In the genomic region with DNA sequence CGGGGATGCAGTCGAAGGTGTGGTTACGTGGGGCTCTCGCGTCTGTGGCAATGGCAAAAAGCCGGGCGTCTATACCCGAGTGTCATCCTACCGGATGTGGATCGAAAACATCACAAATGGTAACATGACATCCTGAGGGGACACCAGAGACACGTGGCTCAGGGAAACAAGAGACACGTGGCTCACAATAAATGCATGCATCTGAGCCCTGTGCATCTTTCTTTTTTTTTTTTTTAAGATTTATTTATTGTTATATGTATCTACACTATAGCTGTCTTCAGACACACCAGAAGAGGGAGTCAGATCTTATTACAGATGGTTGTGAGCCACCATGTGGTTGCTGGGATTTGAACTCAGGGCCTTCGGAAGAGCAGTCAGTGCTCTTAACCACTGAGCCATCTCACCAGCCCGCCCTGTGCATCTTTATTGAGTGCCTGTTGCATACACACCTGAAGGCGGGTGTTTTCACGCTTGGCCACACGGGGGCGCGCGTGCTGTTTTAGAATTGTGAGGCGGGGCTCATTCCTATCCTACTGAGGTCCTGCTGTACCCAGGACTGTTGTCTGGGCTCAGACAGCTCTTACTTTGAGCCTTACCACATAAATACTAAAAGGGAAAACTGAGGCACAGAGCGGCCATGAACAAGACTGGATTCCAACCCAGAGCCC, we compare ENCODE assay signal across 8 mouse cellular contexts. TPM values are rescaled to one million over a fixed set of nuclear protein-coding genes. Genes with fewer than 3 reads are reported as not detected.
A peak's percentile ranks its signal among the peaks of the same experiment; 100 is the strongest.
DNase-seq lines count a peak whose midpoint lies in the region; ATAC-seq and TF ChIP-seq lines count a peak whose summit lies in the region.
"Not testable (repeated sequence)": the region's sequence is repeated elsewhere in the genome, so short reads cannot be mapped to it uniquely, and the experiment has no call there.

No protein-coding gene starts in this region.

- not testable (repeated sequence) for H3K4me1 ChIP-seq in forebrain, embryonic 11.5 days (replicated peaks; ENCODE audit: control insufficient read depth, insufficient read depth, low read length)
- peaks cover 12% of the 10 kb centered on the region for H3K4me1 ChIP-seq in liver, embryonic 13.5 days (replicated peaks)

- H3K9ac ChIP-seq in forebrain, embryonic 11.5 days (ENCODE audit: low read length); liver, embryonic 13.5 days: not testable (repeated sequence)

- H3K4me3 ChIP-seq in forebrain, embryonic 11.5 days (ENCODE audit: low read depth, low read length); liver, embryonic 13.5 days (replicated peaks): not testable (repeated sequence)

- not testable (repeated sequence) for H3K9me3 ChIP-seq in forebrain, embryonic 11.5 days (ENCODE audit: control insufficient read depth, low read length); liver, embryonic 13.5 days (replicated peaks)

- H3K27me3 ChIP-seq in forebrain, embryonic 11.5 days (ENCODE audit: control insufficient read depth, insufficient read depth, low read length); liver, embryonic 13.5 days: not testable (repeated sequence)

- H3K36me3 ChIP-seq in forebrain, embryonic 11.5 days (ENCODE audit: control insufficient read depth, insufficient read depth, low read length) = not testable (repeated sequence)
- H3K36me3 ChIP-seq in liver, embryonic 13.5 days = peaks cover 17% of the 10 kb centered on the region

- peak; percentile 88 for TF ChIP-seq CTCF in brain, embryonic 14.5 days (IDR thresholded peaks at IDR 0.05; ENCODE audit: borderline replicate concordance, extremely low read depth, insufficient read depth, insufficient read length)

- not testable (repeated sequence) for H3K27ac ChIP-seq in forebrain, embryonic 11.5 days (ENCODE audit: low read depth, low read length); liver, embryonic 13.5 days

- WGBS in forebrain, embryonic 11.5 days = 43% methylated on average over 22 of the region's 22 CpGs
- WGBS in liver, embryonic 13.5 days (ENCODE audit: insufficient replicate concordance) = 38% methylated on average over 22 of the region's 22 CpGs

- TF ChIP-seq POLR2A in brain, embryonic 14.5 days (IDR thresholded peaks at IDR 0.05; ENCODE audit: borderline replicate concordance, extremely low read depth, insufficient read depth, insufficient read length, poor library complexity, severe bottlenecking) = not testable (repeated sequence)

- H3K4me2 ChIP-seq in forebrain, embryonic 11.5 days (ENCODE audit: low read depth, low read length, severe bottlenecking); liver, embryonic 13.5 days: not testable (repeated sequence)

- peak; percentile 80 to 81 for DNase-seq in CD8-positive naive resting alpha-beta T cell, adult 2 months (ENCODE audit: low read depth in 2 of 2, low spot score in 2 of 2)
- peak; percentile 76 for DNase-seq in brain, embryonic 14.5 days (ENCODE audit: low read depth)
- DNase-seq in forebrain, embryonic 11.5 days (ENCODE audit: low spot score) = peak; percentile 92
- peak; percentile 70 to 87 for DNase-seq in heart, postnatal 10 days
- peak; percentile 83 to 85 for DNase-seq in kidney, postnatal 25 days
- DNase-seq in liver, embryonic 13.5 days = peak; percentile 69
- DNase-seq in neural tube, embryonic 10.5 days (ENCODE audit: extremely low spot score, low spot score) = peak; percentile 88
- peak; percentile 88 for DNase-seq in testis, postnatal 10 days (ENCODE audit: low spot score)

- intact Hi-C loops in heart, postnatal 10 days (cut with DNase I) = loop anchor here (1.0 kb wide), 2 partner anchors 33 to 66 kb away; no protein-coding TSS in a partner anchor

- peak; percentile 65 for ATAC-seq in forebrain, embryonic 11.5 days (replicated peaks; ENCODE audit: low FRiP score)
- peak; percentile 42; the same call in 1 of the 2 replicates for ATAC-seq in liver, embryonic 13.5 days (ENCODE audit: low read depth)

RNA-seq across cellular contexts. Expression of a gene that starts 1.9 kb away (rescaled TPM):
- 0.60 and 0.81 TPM in 2 replicates for polyA plus RNA-seq in brain, embryonic 14.5 days (2012; rRNA removed)
- not detected in 2 replicates for polyA plus RNA-seq in forebrain, embryonic 11.5 days (2014; fragmentation: Nextera tagmentation; extraction: Ambion mirVana)
- total RNA-seq in heart, postnatal 10 days (2021) = 10 to 100 TPM in 1 of 2 experiments, 1 to 10 TPM in 1; 3.2 to 12.0 TPM
- polyA plus RNA-seq in liver, embryonic 13.5 days (2015; fragmentation: Nextera tagmentation; extraction: Ambion mirVana) = not detected in 2 replicates

RNA-seq across cellular contexts. Expression of a gene that starts 6.5 kb away (rescaled TPM):
- polyA plus RNA-seq in brain, embryonic 14.5 days (2012; rRNA removed) = 0.28 and 0.49 TPM in 2 replicates
- not detected in 2 replicates for polyA plus RNA-seq in forebrain, embryonic 11.5 days (2014; fragmentation: Nextera tagmentation; extraction: Ambion mirVana)
- not detected for total RNA-seq in heart, postnatal 10 days (2021)
- polyA plus RNA-seq in liver, embryonic 13.5 days (2015; fragmentation: Nextera tagmentation; extraction: Ambion mirVana) = 47.1 and 59.3 TPM in 2 replicates

RNA-seq across cellular contexts. Expression of a gene that starts 16.1 kb away (rescaled TPM):
- polyA plus RNA-seq in brain, embryonic 14.5 days (2012; rRNA removed) = 84.7 and 92.6 TPM in 2 replicates
- polyA plus RNA-seq in forebrain, embryonic 11.5 days (2014; fragmentation: Nextera tagmentation; extraction: Ambion mirVana) = 60.4 and 60.6 TPM in 2 replicates
- 10 to 100 TPM; 59.5 to 60.0 TPM for total RNA-seq in heart, postnatal 10 days (2021)
- polyA plus RNA-seq in liver, embryonic 13.5 days (2015; fragmentation: Nextera tagmentation; extraction: Ambion mirVana) = 16.9 and 19.0 TPM in 2 replicates

RNA-seq across cellular contexts. Expression of a gene that starts 18.1 kb away (rescaled TPM):
- not detected in 2 replicates for polyA plus RNA-seq in brain, embryonic 14.5 days (2012; rRNA removed)
- 3.3 and 14.8 TPM in 2 replicates for polyA plus RNA-seq in forebrain, embryonic 11.5 days (2014; fragmentation: Nextera tagmentation; extraction: Ambion mirVana)
- not detected for total RNA-seq in heart, postnatal 10 days (2021)
- polyA plus RNA-seq in liver, embryonic 13.5 days (2015; fragmentation: Nextera tagmentation; extraction: Ambion mirVana) = 11.3 TPM in 1 of 2 replicates, not detected in the other

RNA-seq across cellular contexts. Expression of a gene that starts 18.2 kb away (rescaled TPM):
- polyA plus RNA-seq in brain, embryonic 14.5 days (2012; rRNA removed) = 805 and 1,208 TPM in 2 replicates
- polyA plus RNA-seq in forebrain, embryonic 11.5 days (2014; fragmentation: Nextera tagmentation; extraction: Ambion mirVana) = 131 and 146 TPM in 2 replicates
- total RNA-seq in heart, postnatal 10 days (2021) = under 1 TPM; 0.53 to 0.89 TPM
- 5.7 and 5.8 TPM in 2 replicates for polyA plus RNA-seq in liver, embryonic 13.5 days (2015; fragmentation: Nextera tagmentation; extraction: Ambion mirVana)

Comparison
In these comparisons a context has a peak if more than half of its experiments do, and no peak if none do; other contexts are left out.
1. RNA of a gene that starts 6.5 kb away (polyA plus RNA-seq): 47.1 to 59.3 TPM in liver, embryonic 13.5 days; 0.28 to 0.49 TPM in brain, embryonic 14.5 days and not detected in forebrain, embryonic 11.5 days; every median in the first group is over 10 times any median in the second.
2. Peak in every context shown above with its lines, with median percentiles within 50 percentile points of each other: DNase-seq.